Mouse (Mus musculus): ENCODE data around the gene 7530416G11Rik.

GRCm38 (mm10) chr15:85534646-85535045, 31.6 kb upstream of the 7530416G11Rik start:
- TF ChIP-seq CTCF (IDR thresholded peaks at IDR 0.05) (no peak), EP300 (IDR thresholded peaks at IDR 0.05) (no peak)

All from lung, postnatal 0 days (tissue).